Mouse (Mus musculus): ENCODE measurements around the gene Sept9. TPM values are rescaled to one million over a fixed set of nuclear protein-coding genes. Genes with fewer than 3 reads are reported as not detected.

Sept9 gene
- polyA plus RNA-seq, 1 experiment: 13.3 TPM

DNA sequence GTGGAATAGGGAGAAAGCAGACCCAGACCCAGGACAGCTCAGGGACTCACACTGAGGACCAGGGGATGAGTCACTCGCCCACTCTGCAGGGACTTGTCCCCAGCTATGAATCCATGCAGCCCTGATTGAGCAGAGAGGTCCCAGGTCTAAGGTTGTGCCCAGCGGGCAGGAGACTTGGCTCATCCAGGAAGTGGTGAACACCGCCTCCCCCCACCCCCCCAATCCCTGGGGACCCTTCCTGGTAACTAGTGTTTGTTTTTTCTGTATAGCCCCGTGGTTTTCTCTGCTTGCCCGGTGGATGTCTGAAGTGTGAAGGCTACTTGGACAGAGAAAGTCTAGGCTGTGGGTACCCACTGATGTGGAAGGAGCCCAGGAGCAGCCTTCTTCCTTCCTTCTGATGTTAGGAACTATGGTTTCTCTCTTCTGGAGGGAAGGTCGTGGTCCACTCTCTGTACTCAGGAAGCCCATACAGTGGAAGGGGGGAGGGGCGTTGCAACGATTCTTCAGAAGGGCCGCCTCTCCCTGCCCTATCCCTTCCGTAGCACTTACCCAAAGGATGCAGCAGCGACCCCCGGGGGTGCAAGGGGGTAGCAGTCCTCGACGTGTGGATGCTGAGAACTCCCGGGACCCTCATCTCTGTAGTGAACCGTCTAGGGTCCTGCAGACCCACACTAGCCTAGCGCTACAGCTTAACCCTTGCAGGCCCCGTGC lies 66.0 kb downstream of the Sept9 start:
- Histone ChIP-seq H3K4me1 (ENCODE audit: control insufficient read depth, insufficient read depth, low read length) (peaks cover 6% of the 10 kb centered on the region), H3K27me3 (ENCODE audit: control insufficient read depth, insufficient read depth, low read length) (no peaks in the 10 kb centered on the region; the same call in 1 of the 2 replicates), H3K4me3 (replicated peaks; ENCODE audit: insufficient read depth, low read depth, low read length) (no peak overlapping the region), H3K27ac (ENCODE audit: insufficient read depth, low read length) (no peak overlapping the region)
- DNase-seq: no peak
- WGBS: 19% methylated on average over 18 of the region's 18 CpGs
- TF ChIP-seq POLR2A (IDR thresholded peaks at IDR 0.05; ENCODE audit: borderline replicate concordance, insufficient read depth, low read length) (no peak), CTCF (IDR thresholded peaks at IDR 0.05; ENCODE audit: borderline replicate concordance, insufficient read depth, low read depth, low read length) (no peak)

DNA sequence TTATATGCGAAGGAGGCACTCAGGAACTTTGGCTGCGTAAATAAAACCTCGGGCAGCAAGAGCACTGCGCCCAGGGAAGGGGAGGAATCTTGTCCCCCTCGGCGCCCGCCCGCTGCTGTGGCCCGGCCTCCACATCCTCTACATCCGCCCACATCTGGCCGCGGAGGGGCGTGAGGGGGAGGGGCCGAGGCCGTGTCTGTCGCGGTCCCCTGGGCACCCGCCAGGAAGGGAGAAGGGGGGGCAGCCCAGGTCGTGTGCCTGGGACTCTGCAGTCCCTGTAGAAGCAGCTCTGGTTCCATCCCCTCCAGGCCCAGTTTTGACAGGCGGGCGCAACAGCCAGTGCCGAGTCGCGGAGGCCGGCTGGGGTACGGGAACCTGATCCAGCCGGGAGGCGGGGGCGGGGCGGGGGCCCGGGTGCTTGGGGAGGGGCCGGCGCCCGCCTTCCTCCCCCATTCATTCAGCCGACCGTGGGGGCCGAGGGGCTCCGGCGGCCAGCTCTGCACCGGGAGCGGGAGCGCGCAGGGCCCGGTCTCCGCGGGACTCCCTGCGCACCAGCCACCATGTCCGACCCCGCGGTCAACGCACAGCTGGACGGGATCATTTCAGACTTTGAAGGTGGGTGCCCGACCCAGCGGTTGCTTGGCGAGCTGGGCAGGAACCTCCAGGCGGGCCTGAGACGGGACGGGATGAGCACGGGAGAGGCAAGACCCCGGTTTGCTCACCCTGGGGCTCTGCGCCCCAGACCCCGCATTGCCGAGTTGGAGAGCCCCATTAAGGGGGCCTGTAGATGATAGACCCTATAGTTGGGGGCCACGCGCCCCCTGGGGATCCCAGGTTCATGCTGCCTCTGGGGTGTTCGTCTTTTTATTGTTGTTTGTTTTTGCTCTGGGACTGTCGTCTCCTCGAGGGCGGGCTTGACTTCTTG lies 66.8 kb downstream of the Sept9 start:
- WGBS: 5% methylated on average over 69 of the region's 69 CpGs

DNA sequence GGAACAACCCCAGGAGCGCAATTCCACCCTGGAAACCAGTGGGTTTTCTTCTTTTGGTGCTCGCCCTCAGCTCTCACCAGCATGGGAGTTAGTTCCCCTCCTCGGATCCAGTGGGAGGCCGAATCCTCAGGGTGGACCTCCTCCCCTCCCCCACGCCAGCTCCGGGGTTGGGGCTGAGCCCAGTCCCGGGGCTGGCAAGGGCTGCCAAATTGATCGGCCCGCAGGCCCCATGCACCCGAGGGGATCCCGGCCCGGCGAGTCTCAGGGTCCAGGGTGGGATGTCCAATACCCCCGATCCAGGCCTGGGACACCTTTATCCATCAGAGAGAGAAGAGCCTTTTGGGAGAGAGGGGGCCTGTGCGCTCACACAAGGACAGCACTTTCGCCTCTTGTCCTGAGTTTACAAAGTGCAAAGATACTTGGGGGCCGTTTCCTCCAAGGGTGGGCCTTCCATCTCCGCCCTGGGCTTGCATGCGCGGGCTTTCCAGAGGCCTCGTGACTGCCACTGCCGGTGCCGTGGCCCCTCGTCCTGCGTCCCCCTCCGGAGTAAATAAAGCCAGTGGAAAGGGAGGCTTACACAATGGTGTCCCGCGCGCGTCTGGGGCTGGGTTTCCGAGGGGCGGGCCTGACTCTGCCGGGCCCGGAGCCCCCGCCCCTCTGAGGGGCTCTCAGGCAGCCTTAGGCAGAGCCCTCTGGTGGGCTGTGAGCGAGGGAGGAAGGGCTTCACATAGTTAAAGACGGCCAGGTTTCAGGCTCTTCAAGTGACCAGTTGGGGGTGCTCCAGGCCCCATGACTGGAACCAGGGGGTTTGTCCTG lies 67.7 kb downstream of the Sept9 start:
- TF ChIP-seq CTCF (IDR thresholded peaks at IDR 0.05; ENCODE audit: borderline replicate concordance, insufficient read depth, low read depth, low read length) (no peak), POLR2A (IDR thresholded peaks at IDR 0.05; ENCODE audit: borderline replicate concordance, insufficient read depth, low read length) (no peak)
- Histone ChIP-seq H3K27me3 (ENCODE audit: control insufficient read depth, insufficient read depth, low read length) (no peaks in the 10 kb centered on the region; the same call in 1 of the 2 replicates), H3K4me3 (replicated peaks; ENCODE audit: insufficient read depth, low read depth, low read length) (no peak overlapping the region), H3K4me1 (ENCODE audit: control insufficient read depth, insufficient read depth, low read length) (peaks cover 6% of the 10 kb centered on the region), H3K27ac (ENCODE audit: insufficient read depth, low read length) (no peak overlapping the region)
- WGBS: 4% methylated on average over 37 of the region's 37 CpGs
- DNase-seq: no peak

More for the DNA sequence above, 66.8 kb downstream of the Sept9 start:
- peak; percentile 18 to 20 for DNase-seq
- Histone ChIP-seq H3K27ac (ENCODE audit: insufficient read depth, low read length) (no peak overlapping the region), H3K27me3 (ENCODE audit: control insufficient read depth, insufficient read depth, low read length) (no peaks in the 10 kb centered on the region; the same call in 1 of the 2 replicates), H3K4me1 (ENCODE audit: control insufficient read depth, insufficient read depth, low read length) (peaks cover 6% of the 10 kb centered on the region), H3K4me3 (replicated peaks; ENCODE audit: insufficient read depth, low read depth, low read length) (no peak overlapping the region)
- TF ChIP-seq CTCF (IDR thresholded peaks at IDR 0.05; ENCODE audit: borderline replicate concordance, insufficient read depth, low read depth, low read length): no peak
- no peak for TF ChIP-seq POLR2A (IDR thresholded peaks at IDR 0.05; ENCODE audit: borderline replicate concordance, insufficient read depth, low read length)

DNA sequence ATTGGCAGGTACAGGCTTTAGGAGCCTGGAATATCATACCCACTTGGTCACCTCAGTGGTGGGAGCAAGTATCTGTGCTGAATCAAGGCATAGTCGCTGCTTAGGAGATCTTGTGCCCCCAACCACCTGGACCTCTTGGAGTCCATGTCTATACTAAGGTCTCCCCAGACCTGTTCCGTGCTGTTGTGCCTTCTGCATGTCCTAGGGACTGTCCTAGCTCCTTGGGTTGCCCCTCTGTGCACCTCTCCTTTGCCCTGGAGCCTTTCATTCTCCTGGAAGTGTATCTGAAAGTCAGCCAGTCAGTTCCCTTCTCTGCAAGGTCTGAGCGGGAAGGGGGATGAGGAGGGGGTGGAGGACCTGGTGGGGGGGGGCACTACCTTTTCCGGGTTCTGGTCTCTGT lies 68.4 kb downstream of the Sept9 start:
- H3K27ac ChIP-seq (ENCODE audit: insufficient read depth, low read length): no peak overlapping the region
- H3K27me3 ChIP-seq (ENCODE audit: control insufficient read depth, insufficient read depth, low read length): no peaks in the 10 kb centered on the region; the same call in 1 of the 2 replicates
- H3K4me1 ChIP-seq (ENCODE audit: control insufficient read depth, insufficient read depth, low read length): peaks cover 6% of the 10 kb centered on the region
- no peak for DNase-seq
- TF ChIP-seq CTCF (IDR thresholded peaks at IDR 0.05; ENCODE audit: borderline replicate concordance, insufficient read depth, low read depth, low read length): no peak
- TF ChIP-seq POLR2A (IDR thresholded peaks at IDR 0.05; ENCODE audit: borderline replicate concordance, insufficient read depth, low read length): no peak
- no peak overlapping the region for H3K4me3 ChIP-seq (replicated peaks; ENCODE audit: insufficient read depth, low read depth, low read length)
- 37% methylated on average over 4 of the region's 4 CpGs for WGBS

DNA sequence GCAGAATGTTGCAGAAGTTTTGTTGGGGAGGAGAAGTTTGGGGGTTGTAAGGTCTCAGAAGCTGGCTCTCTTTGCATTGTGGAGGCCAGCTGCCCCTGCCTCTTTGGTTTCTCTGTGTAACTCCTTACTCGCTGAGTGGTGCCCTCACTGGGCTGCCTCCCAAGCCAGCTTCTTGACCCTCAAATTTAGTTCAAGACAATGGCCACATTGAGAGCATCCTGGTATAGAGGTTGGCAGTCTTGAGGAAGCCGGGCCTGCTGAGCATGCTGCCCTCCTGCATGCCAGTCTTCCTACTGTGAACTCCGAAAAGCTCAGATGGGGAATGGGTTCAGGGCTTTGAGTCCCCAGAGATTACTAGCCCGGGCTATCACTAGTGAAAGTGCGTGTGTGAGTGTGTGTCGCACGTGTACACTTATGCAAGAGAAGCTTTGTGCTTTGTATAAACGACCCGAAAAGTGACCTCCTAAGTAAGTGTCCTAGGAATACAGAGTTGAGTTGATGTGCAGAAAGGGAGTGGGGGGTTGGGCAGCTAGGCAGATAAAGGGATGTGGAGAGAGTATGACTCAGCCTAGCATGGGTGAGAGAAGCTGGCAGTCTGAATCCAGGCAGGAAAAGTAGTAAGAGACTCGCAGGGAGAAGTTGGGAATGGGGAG lies 69.0 kb downstream of the Sept9 start:
- Histone ChIP-seq H3K4me3 (replicated peaks; ENCODE audit: insufficient read depth, low read depth, low read length) (no peak overlapping the region), H3K4me1 (ENCODE audit: control insufficient read depth, insufficient read depth, low read length) (peaks cover 6% of the 10 kb centered on the region), H3K27ac (ENCODE audit: insufficient read depth, low read length) (no peak overlapping the region), H3K27me3 (ENCODE audit: control insufficient read depth, insufficient read depth, low read length) (no peaks in the 10 kb centered on the region; the same call in 1 of the 2 replicates)
- WGBS: 64% methylated on average over 10 of the region's 10 CpGs
- DNase-seq: no peak
- TF ChIP-seq POLR2A (IDR thresholded peaks at IDR 0.05; ENCODE audit: borderline replicate concordance, insufficient read depth, low read length) (no peak), CTCF (IDR thresholded peaks at IDR 0.05; ENCODE audit: borderline replicate concordance, insufficient read depth, low read depth, low read length) (no peak)

DNA sequence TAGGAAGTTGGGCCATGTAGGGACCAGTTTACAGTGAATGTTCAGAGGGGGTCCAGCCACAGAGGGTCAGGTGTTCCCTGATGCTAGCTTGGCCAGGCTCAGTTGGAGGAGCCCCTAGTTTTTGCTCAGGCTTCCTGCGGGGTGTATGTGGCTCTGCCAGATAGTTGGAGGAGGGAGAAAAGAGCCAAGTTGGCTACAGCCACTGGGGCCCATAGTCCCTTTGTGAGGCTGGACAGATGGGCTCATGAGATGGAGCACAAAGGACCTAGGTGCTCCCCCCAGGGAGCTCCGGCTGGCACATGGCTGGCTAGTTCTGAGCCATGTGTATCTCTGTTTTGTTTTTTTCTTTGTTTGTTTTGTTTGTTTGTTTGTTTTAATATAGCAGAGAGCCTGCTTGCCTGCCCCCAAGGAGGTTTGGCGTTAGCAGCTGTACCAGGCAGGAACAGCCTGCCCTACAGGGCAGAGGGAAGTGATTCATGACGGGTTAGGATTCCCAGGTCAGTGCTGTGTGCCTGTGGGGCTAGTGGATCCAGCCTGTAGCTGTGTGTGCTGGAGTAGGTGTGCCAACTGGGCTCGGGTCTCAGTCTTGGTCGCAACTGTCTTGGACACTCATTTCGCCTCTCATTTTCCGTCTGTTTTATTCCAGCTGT lies 69.7 kb downstream of the Sept9 start:
- H3K27ac ChIP-seq (ENCODE audit: insufficient read depth, low read length): no peak overlapping the region
- TF ChIP-seq POLR2A (IDR thresholded peaks at IDR 0.05; ENCODE audit: borderline replicate concordance, insufficient read depth, low read length) (no peak), CTCF (IDR thresholded peaks at IDR 0.05; ENCODE audit: borderline replicate concordance, insufficient read depth, low read depth, low read length) (no peak)
- peaks cover 6% of the 10 kb centered on the region for H3K4me1 ChIP-seq (ENCODE audit: control insufficient read depth, insufficient read depth, low read length)
- no peak for DNase-seq
- no peaks in the 10 kb centered on the region; the same call in 1 of the 2 replicates for H3K27me3 ChIP-seq (ENCODE audit: control insufficient read depth, insufficient read depth, low read length)
- WGBS: 46% methylated on average over 8 of the region's 8 CpGs
- H3K4me3 ChIP-seq (replicated peaks; ENCODE audit: insufficient read depth, low read depth, low read length): no peak overlapping the region

Data from cerebellum, adult 2 months (tissue).